Mouse (Mus musculus): ENCODE data around the gene Paxbp1. TPM values are rescaled to one million over a fixed set of nuclear protein-coding genes. Genes with fewer than 3 reads are reported as not detected.

Gene Paxbp1
- polyA plus RNA-seq (2015; fragmentation: Nextera tagmentation; extraction: Ambion mirVana) = 17.3 and 19.1 TPM in 2 replicates

GRCm38 (mm10) chr16:91044270-91045182, at the start of gene Paxbp1:
TSS of gene Paxbp1 (minus strand) at chr16:91044543.
- Histone ChIP-seq H3K9me3 (ENCODE audit: control insufficient read depth) (no peaks in the 10 kb centered on the region), H3K27me3 (replicated peaks; ENCODE audit: control insufficient read depth, insufficient read depth, low read length) (no peaks in the 10 kb centered on the region), H3K4me3 (ENCODE audit: low read depth, low read length) (peak within 1 kb of the TSS; percentile 96), H3K4me1 (replicated peaks; ENCODE audit: control insufficient read depth, insufficient read depth, low read length) (no peaks in the 10 kb centered on the region), H3K27ac (ENCODE audit: low read depth, low read length) (peak within 1 kb of the TSS; percentile 93), H3K36me3 (ENCODE audit: control insufficient read depth, insufficient read depth) (0 out of 2 replicates have a peak, but pooled peaks cover 7% of the 10 kb centered on the region), H3K9ac (ENCODE audit: low read depth, low read length) (peak within 1 kb of the TSS; percentile 96), H3K4me2 (replicated peaks; ENCODE audit: low read depth) (peak within 1 kb of the TSS; percentile 83)
- under 1% methylated on average over 69 of the region's 70 CpGs for WGBS
- ATAC-seq = peak; percentile 96
- TF ChIP-seq CTCF (IDR thresholded peaks at IDR 0.05; ENCODE audit: low read depth) = peak; percentile 99

GRCm38 (mm10) chr16:91086642-91087306, 42.4 kb upstream of the Paxbp1 start:
- 50% methylated on average over 4 of the region's 4 CpGs for WGBS
- ATAC-seq = no peak

DNA sequence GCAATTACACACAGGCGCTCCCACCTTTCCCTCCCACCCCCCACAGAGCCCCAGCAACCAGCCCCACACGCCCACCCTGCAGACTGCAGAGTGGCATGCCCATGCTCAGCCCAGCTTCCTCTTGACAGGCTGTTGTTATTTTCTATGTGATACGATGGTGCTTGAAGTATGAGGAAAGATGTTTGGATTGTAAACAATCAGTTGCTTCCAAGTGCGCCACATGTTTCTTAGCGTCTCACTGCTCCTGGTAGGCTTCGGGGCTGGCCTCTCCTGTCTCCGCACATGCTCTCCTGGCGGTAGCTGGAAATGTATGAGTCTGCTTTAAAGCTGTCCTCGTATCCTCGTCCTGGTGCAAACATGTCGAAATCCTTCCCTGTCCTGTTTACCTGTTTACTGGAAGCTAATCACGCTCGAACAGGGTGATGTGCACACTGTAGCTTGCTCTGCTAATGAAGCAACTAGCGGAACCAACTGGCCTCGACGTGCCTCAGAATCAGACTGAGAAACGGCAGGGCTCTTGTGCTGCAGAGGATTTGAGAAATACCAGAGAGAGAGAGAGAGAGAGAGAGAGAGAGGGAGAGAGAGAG, 41.0 kb upstream of the Paxbp1 start:
- Histone ChIP-seq H3K4me2 (replicated peaks; ENCODE audit: low read depth) (no peak overlapping the region), H3K27me3 (replicated peaks; ENCODE audit: control insufficient read depth, insufficient read depth, low read length) (peaks cover 6% of the 10 kb centered on the region), H3K9me3 (ENCODE audit: control insufficient read depth) (no peaks in the 10 kb centered on the region), H3K4me1 (replicated peaks; ENCODE audit: control insufficient read depth, insufficient read depth, low read length) (no peaks in the 10 kb centered on the region), H3K4me3 (ENCODE audit: low read depth, low read length) (no peak overlapping the region), H3K36me3 (ENCODE audit: control insufficient read depth, insufficient read depth) (no peaks in the 10 kb centered on the region), H3K27ac (ENCODE audit: low read depth, low read length) (no peak overlapping the region), H3K9ac (ENCODE audit: low read depth, low read length) (no peak overlapping the region)
- WGBS = 55% methylated on average over 17 of the region's 17 CpGs
- no peak for ATAC-seq
- TF ChIP-seq CTCF (IDR thresholded peaks at IDR 0.05; ENCODE audit: low read depth) = no peak

More at GRCm38 (mm10) chr16:91086642-91087306, 42.4 kb upstream of the Paxbp1 start:
- H3K27ac ChIP-seq (ENCODE audit: low read depth, low read length) = no peak overlapping the region
- no peak overlapping the region for H3K4me2 ChIP-seq (replicated peaks; ENCODE audit: low read depth)
- H3K4me3 ChIP-seq (ENCODE audit: low read depth, low read length) = no peak overlapping the region
- no peaks in the 10 kb centered on the region for H3K9me3 ChIP-seq (ENCODE audit: control insufficient read depth)
- peaks cover 6% of the 10 kb centered on the region for H3K27me3 ChIP-seq (replicated peaks; ENCODE audit: control insufficient read depth, insufficient read depth, low read length)
- H3K4me1 ChIP-seq (replicated peaks; ENCODE audit: control insufficient read depth, insufficient read depth, low read length) = no peaks in the 10 kb centered on the region
- no peaks in the 10 kb centered on the region for H3K36me3 ChIP-seq (ENCODE audit: control insufficient read depth, insufficient read depth)
- TF ChIP-seq CTCF (IDR thresholded peaks at IDR 0.05; ENCODE audit: low read depth) = no peak
- no peak overlapping the region for H3K9ac ChIP-seq (ENCODE audit: low read depth, low read length)

- no peak for ATAC-seq
- H3K36me3 ChIP-seq (ENCODE audit: control insufficient read depth, insufficient read depth) = no peaks in the 10 kb centered on the region
- 80% methylated on average over 21 of the region's 21 CpGs for WGBS
- no peaks in the 10 kb centered on the region for H3K9me3 ChIP-seq (ENCODE audit: control insufficient read depth)
- no peak overlapping the region for H3K9ac ChIP-seq (ENCODE audit: low read depth, low read length)
- H3K4me3 ChIP-seq (ENCODE audit: low read depth, low read length) = no peak overlapping the region
- H3K4me2 ChIP-seq (replicated peaks; ENCODE audit: low read depth) = no peak overlapping the region
- peaks cover 6% of the 10 kb centered on the region for H3K27me3 ChIP-seq (replicated peaks; ENCODE audit: control insufficient read depth, insufficient read depth, low read length)
- TF ChIP-seq CTCF (IDR thresholded peaks at IDR 0.05; ENCODE audit: low read depth) = no peak
- no peak overlapping the region for H3K27ac ChIP-seq (ENCODE audit: low read depth, low read length)
- no peaks in the 10 kb centered on the region for H3K4me1 ChIP-seq (replicated peaks; ENCODE audit: control insufficient read depth, insufficient read depth, low read length)
Measured at GRCm38 (mm10) chr16:91084307-91085238, 40.2 kb upstream of the Paxbp1 start.

- Histone ChIP-seq H3K4me2 (replicated peaks; ENCODE audit: low read depth) (no peak overlapping the region), H3K4me3 (ENCODE audit: low read depth, low read length) (no peak overlapping the region), H3K4me1 (replicated peaks; ENCODE audit: control insufficient read depth, insufficient read depth, low read length) (no peaks in the 10 kb centered on the region), H3K27me3 (replicated peaks; ENCODE audit: control insufficient read depth, insufficient read depth, low read length) (peaks cover 6% of the 10 kb centered on the region), H3K9me3 (ENCODE audit: control insufficient read depth) (no peaks in the 10 kb centered on the region), H3K9ac (ENCODE audit: low read depth, low read length) (no peak overlapping the region), H3K36me3 (ENCODE audit: control insufficient read depth, insufficient read depth) (no peaks in the 10 kb centered on the region), H3K27ac (ENCODE audit: low read depth, low read length) (no peak overlapping the region)
- ATAC-seq = no peak
- WGBS = 74% methylated on average over 4 of the region's 4 CpGs
- no peak for TF ChIP-seq CTCF (IDR thresholded peaks at IDR 0.05; ENCODE audit: low read depth)
Measured at GRCm38 (mm10) chr16:91083002-91083646, 38.8 kb upstream of the Paxbp1 start.

Data from intestine, postnatal 0 days (tissue).